Mouse (Mus musculus) natural killer cell, adult 2 months (primary cell): ENCODE measurements around the gene Crocc.

Source experiments
- DNase-seq, 2 experiments: peaks; one replicate each; pipeline ENCODE4 v3.0.0; 2022; ENCODE audit warnings: low spot score in 2 of 2

Gene Crocc

DNA sequence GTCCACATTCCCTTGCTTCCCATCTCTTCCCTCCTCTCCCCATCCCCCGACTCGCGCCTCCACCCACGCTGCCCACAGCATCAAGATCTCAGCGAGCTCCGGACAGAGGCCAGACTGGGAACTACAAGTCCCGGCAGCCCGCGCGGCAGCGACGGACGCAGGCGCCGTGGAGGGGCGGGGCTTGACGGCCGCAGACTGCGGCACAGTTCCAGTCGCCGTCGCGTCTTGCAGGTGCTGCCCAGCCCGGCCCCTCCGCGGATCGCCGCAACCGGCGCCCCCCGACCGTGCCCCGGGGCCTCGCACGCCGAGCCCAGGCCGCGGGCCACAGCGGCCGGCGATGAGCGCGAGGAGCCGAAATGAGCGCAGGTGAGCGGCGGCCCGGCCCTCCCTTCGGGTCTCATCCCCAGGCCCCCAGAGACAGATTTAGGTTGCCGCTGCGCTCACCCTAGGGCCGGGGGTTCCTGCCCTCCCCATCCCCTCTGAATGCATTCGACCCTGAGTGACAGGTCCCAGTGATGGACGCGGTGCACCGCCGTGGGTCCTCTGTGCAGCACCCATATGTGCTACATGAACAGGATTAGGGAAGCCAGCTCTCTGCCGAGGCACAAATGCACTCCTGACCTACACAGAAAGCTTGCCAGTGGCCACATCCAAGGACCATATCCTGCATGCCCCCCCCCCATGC lies 73.5 kb downstream of the Crocc start, which contains the start of gene Atp13a2:
Atp13a2 (plus strand) TSS at position 163 of the 685 bp plus-strand sequence.
- DNase-seq = peak; percentile 70 to 80

DNA sequence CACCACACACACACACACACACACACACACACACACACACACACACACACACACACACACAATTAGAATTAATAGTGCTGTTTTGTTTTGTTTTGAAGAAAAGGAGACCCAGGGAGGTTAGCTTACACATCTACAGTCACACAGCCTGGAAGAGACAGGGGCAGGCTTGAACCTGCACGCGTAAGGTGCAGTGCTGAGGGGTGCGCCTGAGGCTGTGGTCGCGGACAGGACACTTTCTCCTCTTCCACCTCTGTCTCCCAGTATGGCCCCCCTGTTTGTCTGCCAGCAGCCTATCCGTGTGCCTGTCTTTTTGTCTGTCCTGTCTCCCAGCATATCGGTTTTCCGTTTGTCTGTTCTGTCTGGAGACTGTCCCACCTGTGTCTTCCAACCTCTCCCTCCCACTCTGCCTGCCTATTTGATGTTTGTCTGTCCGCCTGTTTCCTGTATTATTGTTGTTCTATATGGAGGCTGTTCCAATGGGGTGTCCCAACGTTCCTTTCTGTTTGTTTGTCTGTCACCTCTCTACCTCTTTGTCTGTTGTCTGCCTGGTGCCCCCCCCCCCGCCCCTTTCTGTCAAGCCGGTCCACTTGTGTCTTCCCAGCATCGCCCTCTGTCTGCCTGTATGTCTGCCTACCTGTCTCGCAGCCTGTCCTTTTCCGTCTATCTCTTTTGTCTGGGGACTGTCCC lies 74.2 kb downstream of the Crocc start:
- DNase-seq = no peak

DNA sequence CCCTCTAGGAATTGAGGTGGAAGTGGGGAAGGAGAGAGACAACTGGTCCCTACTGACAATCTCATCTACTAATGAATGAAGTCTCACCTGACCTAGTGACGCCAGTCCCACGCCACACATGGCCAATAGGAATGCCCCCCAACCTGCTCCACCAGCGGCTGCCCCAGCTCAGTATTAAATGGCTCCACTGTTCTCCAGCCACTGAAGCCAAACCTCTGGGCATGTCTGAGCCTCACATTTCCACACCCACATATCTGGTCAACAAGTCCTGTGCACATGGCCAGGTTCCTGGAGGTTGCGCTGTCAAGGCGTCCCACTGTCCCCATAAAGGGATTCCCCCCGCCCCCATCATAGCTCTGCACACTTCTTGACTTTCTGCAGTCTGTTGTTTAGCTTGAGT lies 75.8 kb downstream of the Crocc start:
- no peak for DNase-seq

DNA sequence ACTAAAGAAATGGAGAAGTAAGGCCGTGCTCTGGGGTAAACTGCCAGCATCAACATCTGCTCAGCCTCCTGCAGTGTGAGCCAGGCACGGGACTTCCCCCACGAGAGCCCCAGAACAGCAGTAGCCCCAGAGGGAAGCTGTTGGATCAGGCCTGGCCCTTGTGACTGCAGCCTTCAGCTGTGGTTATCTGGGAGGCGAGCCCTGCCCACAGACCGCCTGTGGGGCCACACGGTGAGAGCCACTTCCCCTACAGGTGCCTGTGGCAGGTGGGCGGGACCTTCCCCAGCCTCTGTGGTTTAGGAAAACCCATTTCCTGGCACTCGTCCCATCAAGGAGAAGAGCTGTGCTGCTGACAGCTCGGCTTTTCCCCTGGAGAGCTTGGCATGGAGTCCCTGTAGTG lies 76.9 kb downstream of the Crocc start:
- DNase-seq = peak; percentile 73 to 88

DNA sequence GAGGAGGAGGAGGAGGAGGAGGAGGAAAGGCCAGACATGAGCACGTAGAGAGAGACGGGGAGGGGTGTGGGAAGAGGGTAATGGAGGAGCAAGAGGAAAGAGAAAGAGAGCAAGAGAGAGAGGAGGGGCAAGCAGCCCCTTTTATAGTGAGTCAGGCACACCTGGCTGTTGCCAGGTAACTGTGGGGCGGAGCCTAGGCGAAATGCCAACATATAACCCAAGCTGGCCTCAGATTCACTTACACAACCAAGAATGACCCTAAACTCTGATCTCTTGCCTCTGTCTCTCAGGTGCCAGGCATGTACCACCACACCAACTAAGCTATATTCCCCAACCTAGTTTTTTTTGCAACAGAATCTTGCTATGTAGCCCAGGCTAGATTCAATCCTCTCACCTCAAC lies 77.5 kb downstream of the Crocc start:
- DNase-seq = peak in 1 of 2 experiments; percentile 34

DNA sequence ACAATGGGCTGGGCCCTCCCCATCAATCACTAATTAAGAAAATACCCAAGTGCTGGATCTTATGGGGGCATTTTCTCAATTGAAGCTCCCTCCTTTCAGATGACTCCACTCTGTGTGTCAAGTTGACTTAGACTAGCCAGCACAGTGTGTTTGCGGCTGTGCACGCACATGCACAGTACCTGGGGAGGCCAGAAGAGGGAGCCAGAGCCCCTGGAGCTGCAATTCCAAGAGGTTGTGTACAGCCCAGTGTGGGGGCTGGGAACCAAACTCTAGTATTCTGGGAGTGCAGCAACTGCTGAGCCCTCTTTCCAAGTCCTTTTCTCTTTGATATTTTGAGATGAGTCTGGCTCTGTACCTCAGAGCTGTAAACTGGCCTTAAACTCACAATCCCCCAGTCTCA lies 78.7 kb downstream of the Crocc start:
- no peak for DNase-seq

DNA sequence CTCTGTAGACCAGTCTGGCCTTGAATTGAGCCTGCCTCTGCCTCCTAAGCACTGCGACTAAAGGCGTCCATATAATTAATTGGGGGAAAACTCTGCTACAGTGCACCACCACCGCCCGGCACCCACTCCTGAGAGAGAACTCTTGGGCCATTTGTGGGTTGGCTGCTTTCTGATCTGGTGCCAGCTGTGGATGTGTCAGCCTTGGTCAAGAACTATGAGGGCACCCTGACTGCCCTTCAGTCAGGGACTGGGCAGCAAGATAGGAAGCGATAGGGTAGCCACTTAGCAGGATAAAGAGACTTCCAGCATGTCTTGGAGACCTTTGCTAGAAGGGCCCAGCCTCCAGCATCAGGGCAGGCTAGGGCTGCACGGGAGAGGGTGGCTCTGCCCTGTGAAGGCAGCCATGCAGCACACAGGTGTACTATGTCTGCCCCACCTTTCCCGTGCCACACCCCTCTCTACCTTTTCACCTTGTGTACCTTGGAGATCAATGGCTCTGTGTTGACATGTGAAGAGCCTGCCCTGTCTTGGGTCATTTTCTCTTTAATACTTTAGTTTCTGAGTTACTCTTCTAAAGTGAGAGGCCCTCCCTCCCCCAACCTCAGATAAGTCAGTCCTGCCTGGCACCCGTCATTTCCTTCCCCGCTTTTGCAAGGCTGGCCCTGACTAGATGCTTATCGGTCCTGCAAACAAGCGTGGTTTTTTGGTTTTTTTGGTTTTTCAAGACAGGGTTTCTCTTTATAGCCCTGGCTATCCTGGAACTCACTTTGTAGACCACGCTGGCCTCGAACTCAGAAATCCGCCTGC lies 82.3 kb downstream of the Crocc start:
- DNase-seq = no peak

DNA sequence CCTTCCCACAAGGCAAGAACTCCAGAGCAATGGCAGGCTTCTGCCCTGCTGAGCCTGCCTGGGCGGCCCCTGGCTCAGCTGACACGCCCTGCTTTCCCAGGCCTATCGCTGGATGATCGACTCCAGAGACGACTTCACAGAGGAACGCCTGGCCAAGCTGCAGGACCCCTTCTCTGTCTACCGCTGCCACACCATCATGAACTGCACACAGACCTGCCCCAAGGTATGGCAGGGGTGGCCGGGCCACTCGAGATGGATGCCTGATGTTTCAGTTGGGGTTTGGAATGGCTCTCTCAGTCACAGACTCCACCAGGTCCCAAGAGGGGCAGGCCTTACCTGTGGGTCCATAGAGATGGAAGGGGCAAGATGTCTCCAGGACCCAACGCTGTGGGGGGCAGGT lies 83.1 kb downstream of the Crocc start:
- DNase-seq = no peak

DNA sequence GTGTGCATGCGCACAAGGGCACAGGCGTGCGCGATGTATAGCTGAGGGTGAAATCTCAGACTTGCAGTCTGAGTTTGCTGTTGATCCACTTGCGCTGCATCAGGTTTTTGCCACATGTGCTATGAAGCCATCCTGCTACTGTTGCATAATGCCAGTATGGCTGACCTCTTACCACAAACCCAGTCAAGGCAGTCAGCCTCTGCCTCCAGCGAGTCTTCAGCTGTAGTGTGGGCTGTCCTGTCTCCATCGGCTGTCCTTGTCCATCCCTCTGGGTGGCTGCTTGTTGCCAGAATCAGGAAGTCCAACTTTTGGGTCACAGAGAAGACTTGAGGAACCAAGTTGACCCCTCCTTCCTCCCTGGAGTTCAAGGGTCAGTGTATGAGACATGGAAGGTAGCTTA lies 85.0 kb downstream of the Crocc start:
- no peak for DNase-seq

DNA sequence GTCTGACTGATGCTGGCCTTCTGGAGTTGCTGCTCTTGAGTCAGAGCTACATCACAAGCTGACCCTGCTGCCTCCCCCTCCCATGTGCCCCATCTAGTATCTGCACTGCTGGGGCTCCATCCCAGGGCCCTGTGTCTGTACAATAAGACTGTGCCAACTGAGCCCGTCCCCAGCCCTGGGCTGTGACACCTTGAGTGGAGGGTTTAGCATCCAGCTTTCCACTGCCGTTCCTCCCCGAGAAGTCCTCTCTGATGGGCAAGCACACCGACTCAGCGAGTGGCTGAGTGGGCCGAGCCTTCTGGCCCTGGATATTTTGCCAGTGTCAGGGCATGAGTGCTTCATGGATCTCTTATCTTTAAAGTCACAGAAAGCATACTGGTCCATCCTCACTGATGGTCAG lies 85.9 kb downstream of the Crocc start:
- no peak for DNase-seq

DNA sequence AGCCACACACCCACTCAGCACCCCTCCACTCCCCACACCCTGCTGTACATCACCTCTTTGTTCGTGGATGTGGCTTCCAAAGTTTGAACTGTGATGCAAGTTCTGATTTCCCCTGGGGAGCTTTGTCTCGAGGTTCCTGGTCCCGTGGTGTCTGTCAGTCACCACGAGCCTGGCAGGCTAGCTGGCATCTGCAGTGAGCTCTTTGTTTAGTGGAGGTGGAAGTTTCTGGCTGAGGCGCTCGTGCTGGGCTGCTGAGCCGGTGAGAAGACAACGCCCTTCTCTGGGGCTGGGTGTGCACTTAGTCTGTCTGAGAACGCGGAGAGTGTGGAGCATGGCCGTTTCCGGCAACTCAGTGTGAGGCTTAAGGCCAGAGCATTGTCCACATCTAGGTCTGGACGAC lies 88.7 kb downstream of the Crocc start:
- no peak for DNase-seq

DNA sequence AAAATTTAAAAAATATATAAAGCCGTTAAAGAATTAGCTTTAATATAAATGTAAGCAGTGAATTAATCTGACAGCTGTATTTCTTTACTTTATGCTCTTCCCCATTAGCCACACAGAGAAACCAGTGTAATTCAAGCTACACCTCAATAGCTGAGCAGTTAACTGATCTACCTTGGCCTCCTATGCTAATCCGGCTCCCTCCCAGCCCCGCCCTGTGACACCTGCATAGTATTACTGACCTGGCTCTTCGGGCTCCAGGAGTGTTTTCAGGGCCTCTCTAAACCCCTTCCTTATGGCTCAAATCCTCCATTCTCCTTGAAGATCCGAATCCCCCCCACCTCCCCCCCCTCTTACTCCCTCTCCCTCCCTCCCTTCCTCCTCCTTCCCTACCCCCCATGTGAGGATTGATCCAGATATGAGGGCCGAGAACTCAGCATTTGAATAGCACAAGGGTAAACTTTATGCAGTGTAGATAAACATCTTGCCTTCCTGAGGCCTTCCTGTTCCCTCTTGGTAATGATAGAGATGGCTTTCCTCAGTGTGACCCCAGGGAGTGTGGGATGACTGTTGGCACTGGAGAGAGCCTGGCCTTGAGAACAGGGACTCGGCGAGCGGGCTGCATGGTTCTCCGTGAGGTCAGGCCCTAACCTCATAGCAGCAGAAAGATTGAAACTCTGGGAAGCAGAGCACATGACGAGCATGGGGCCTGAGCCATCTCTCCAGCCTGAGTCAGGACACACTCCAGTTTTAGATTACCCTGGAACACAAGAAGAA lies 92.8 kb downstream of the Crocc start:
- no peak for DNase-seq
